Mouse (Mus musculus): ENCODE results near the gene Ptcd1.

- TF ChIP-seq CTCF (IDR thresholded peaks at IDR 0.05; ENCODE audit: low read depth) (no peak), EP300 (IDR thresholded peaks at IDR 0.05; ENCODE audit: low read depth) (no peak)
Measured at GRCm38 (mm10) chr5:145138836-145139235, 28.1 kb downstream of the Ptcd1 start.
